Mouse (Mus musculus) kidney, adult 10 weeks (tissue): ENCODE measurements around the gene Olfr482. TPM values are rescaled to one million over a fixed set of nuclear protein-coding genes. Genes with fewer than 3 reads are reported as not detected.

ENCODE experiments used
- polyA plus RNA-seq: library from polyadenylated mRNA; stranded (reverse); fragments of 350-450 nt; fragmentation: Illumina TruSeq; extraction: RNeasy Lipid Tissue Mini Kit (QIAGEN cat#74804); gene quantifications from one replicate; pipeline ENCODE4 v1.2.3, GENCODE M21; 2014; ENCODE audit warnings: low read depth, low replicate concordance

Gene Olfr482
- not detected for polyA plus RNA-seq

GRCm38 (mm10) chr7:108097486-108097885 is at the start of gene Olfr482:
TSS of gene Olfr482 (minus strand) at chr7:108097586.

DNA sequence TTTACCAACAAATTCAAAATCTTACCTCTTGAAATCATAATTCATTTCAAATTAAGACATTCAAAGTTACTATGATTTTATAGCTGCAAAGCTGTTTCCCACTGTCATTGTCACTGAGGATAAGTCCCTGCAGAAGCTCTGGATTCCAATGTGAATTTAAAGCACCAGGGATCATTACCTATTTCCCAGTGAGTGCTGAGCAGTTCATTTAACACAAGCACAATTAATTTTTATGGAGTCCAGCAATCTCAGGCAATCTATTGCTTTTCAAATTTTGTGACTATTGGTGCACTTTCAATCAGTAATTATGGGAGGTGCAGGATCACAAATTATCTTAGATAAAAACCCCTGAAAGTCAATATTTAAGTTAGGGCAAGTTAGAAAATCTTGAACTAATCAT is 30.0 kb upstream of the Olfr482 start, which contains the start of gene Olfr484:
TSS of gene Olfr484 (minus strand) at position 101 of the 400 bp plus-strand sequence.

GRCm38 (mm10) chr7:108100549-108100948 is 3.2 kb upstream of the Olfr482 start, which contains the start of gene Olfr483:
TSS of gene Olfr483 (plus strand) at chr7:108100849.

DNA sequence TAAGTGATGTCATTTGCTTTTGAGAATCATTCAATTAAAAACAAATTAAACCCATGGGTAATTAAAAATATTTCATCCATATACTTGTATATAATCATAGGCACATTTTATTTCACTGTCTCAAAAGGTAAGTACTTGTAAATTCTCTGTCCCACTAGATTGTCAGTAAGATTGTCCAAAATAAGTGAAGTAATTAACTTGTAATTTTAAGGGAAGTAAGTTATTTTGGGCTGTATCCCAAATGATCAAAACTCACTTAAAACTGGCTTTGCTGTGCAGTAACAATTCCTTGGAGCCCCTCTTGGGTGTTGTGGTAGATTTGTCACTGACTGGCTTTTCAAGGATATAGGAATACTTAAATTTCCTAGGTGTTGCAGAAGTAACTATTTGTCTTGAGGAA is 17.8 kb downstream of the Olfr482 start, which contains the start of gene Olfr481:
TSS of gene Olfr481 (plus strand) at position 301 of the 400 bp plus-strand sequence.

GRCm38 (mm10) chr7:108067246-108067645 is 30.1 kb downstream of the Olfr482 start, which contains the start of gene Olfr480:
TSS of gene Olfr480 (minus strand) at chr7:108067346.

DNA sequence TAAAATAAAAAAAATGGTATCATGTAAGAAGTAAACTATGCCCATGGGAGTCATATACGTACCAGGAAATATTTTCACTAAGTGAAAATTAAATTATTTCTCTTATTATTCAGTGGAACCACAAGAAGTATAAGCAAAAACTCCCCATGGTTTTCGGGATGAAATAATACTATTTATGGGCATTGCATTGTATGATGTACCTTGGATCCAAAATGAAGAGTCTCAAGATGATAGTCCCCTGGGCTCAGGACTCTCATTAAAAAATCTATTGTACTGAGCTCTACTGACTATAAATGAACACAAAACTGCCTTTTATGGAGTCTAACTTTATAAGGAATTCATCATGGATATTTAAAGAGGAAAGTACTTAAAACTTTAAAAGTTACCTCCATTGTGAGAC is 47.0 kb downstream of the Olfr482 start, which contains the start of gene Olfr479:
TSS of gene Olfr479 (plus strand) at position 301 of the 400 bp plus-strand sequence.

Other genes starting within 250 kb of the Olfr482 start
- not detected for gene Olfr472, start 199.7 kb downstream of the Olfr482 start, polyA plus RNA-seq
- gene Olfr473, start 167.1 kb downstream of the Olfr482 start, polyA plus RNA-seq: not detected
- not detected for gene Olfr474, start 142.9 kb downstream of the Olfr482 start, polyA plus RNA-seq
- not detected for gene Olfr476, start 132.8 kb downstream of the Olfr482 start, polyA plus RNA-seq
- gene Olfr477, start 110.9 kb downstream of the Olfr482 start, polyA plus RNA-seq: not detected
- gene Olfr478, start 63.6 kb downstream of the Olfr482 start, polyA plus RNA-seq: not detected
- gene Olfr479, start 46.9 kb downstream of the Olfr482 start, polyA plus RNA-seq: not detected
- gene Olfr480, start 30.2 kb downstream of the Olfr482 start, polyA plus RNA-seq: not detected
- not detected for gene Olfr481, start 17.7 kb downstream of the Olfr482 start, polyA plus RNA-seq
- gene Olfr483, start 3.3 kb upstream of the Olfr482 start, polyA plus RNA-seq: not detected
- gene Olfr484, start 29.9 kb upstream of the Olfr482 start, polyA plus RNA-seq: not detected
- not detected for gene Olfr485, start 62.3 kb upstream of the Olfr482 start, polyA plus RNA-seq
- not detected for gene Olfr486, start 75.2 kb upstream of the Olfr482 start, polyA plus RNA-seq
- gene Olfr487, start 117.0 kb upstream of the Olfr482 start, polyA plus RNA-seq: not detected
- not detected for gene Olfr488, start 160.8 kb upstream of the Olfr482 start, polyA plus RNA-seq
- not detected for gene Olfr490, start 191.3 kb upstream of the Olfr482 start, polyA plus RNA-seq
- gene Olfr491, start 215.9 kb upstream of the Olfr482 start, polyA plus RNA-seq: not detected
- gene Olfr492, start 226.1 kb upstream of the Olfr482 start, polyA plus RNA-seq: not detected
- not detected for gene Olfr493, start 249.4 kb upstream of the Olfr482 start, polyA plus RNA-seq